Mouse (Mus musculus): ENCODE measurements around the gene Mrs2. TPM values are rescaled to one million over a fixed set of nuclear protein-coding genes. Genes with fewer than 3 reads are reported as not detected.

Mrs2 gene
- polyA plus RNA-seq, 1 experiment from 2014 or later: 27.6 TPM

GRCm38 (mm10) chr13:25024655-25025054 is 4.5 kb upstream of the Mrs2 start:
- Histone ChIP-seq H3K9me3 (replicated peaks) (no peaks in the 10 kb centered on the region), H3K36me3 (no peaks in the 10 kb centered on the region), H3K27ac (ENCODE audit: poor library complexity, severe bottlenecking) (no peak overlapping the region), H3K4me3 (no peak overlapping the region), H3K27me3 (replicated peaks) (no peaks in the 10 kb centered on the region), H3K4me1 (replicated peaks) (0 out of 2 replicates have a peak, but pooled peaks cover 3% of the 10 kb centered on the region), H3K4me2 (no peak overlapping the region), H3K9ac (no peak overlapping the region)
- no peak for ATAC-seq (ENCODE audit: insufficient number of reproducible peaks, low FRiP score)
- 24% methylated on average over 2 of the region's 2 CpGs for WGBS

GRCm38 (mm10) chr13:25023129-25023528 is 3.0 kb upstream of the Mrs2 start:
- no peak overlapping the region for H3K27ac ChIP-seq (ENCODE audit: poor library complexity, severe bottlenecking)
- H3K27me3 ChIP-seq (replicated peaks): no peaks in the 10 kb centered on the region
- no peaks in the 10 kb centered on the region for H3K9me3 ChIP-seq (replicated peaks)
- H3K4me1 ChIP-seq (replicated peaks): peaks cover 16% of the 10 kb centered on the region
- no peak overlapping the region for H3K4me3 ChIP-seq
- WGBS: 68% methylated on average over 3 of the region's 3 CpGs
- no peak overlapping the region for H3K9ac ChIP-seq
- no peak overlapping the region for H3K4me2 ChIP-seq
- no peak for ATAC-seq (ENCODE audit: insufficient number of reproducible peaks, low FRiP score)
- peaks cover 3% of the 10 kb centered on the region; the same call in 1 of the 2 replicates for H3K36me3 ChIP-seq

GRCm38 (mm10) chr13:25022386-25022785 is 2.2 kb upstream of the Mrs2 start:
- no peaks in the 10 kb centered on the region for H3K27me3 ChIP-seq (replicated peaks)
- WGBS: 67% methylated on average over 4 of the region's 4 CpGs
- ATAC-seq (ENCODE audit: insufficient number of reproducible peaks, low FRiP score): no peak

GRCm38 (mm10) chr13:25020540-25020892 is 337 bp upstream of the Mrs2 start:
- peaks cover 11% of the 10 kb centered on the region; the same call in 1 of the 2 replicates for H3K36me3 ChIP-seq
- no peak for ATAC-seq (ENCODE audit: insufficient number of reproducible peaks, low FRiP score)
- peaks cover 18% of the 10 kb centered on the region for H3K4me1 ChIP-seq (replicated peaks)
- H3K27ac ChIP-seq (ENCODE audit: poor library complexity, severe bottlenecking): peak overlapping the region; percentile 65
- peak overlapping the region; percentile 75 for H3K4me2 ChIP-seq
- H3K9ac ChIP-seq: peak overlapping the region; percentile 90
- no peaks in the 10 kb centered on the region for H3K9me3 ChIP-seq (replicated peaks)
- no peaks in the 10 kb centered on the region for H3K27me3 ChIP-seq (replicated peaks)
- 48% methylated on average over 4 of the region's 4 CpGs for WGBS
- peak overlapping the region; percentile 77 for H3K4me3 ChIP-seq

More at GRCm38 (mm10) chr13:25022386-25022785, 2.2 kb upstream of the Mrs2 start:
- H3K4me3 ChIP-seq: no peak overlapping the region
- peaks cover 16% of the 10 kb centered on the region for H3K4me1 ChIP-seq (replicated peaks)
- peaks cover 6% of the 10 kb centered on the region; the same call in 1 of the 2 replicates for H3K36me3 ChIP-seq
- H3K9me3 ChIP-seq (replicated peaks): no peaks in the 10 kb centered on the region
- no peak overlapping the region for H3K4me2 ChIP-seq
- no peak overlapping the region for H3K9ac ChIP-seq
- no peak overlapping the region for H3K27ac ChIP-seq (ENCODE audit: poor library complexity, severe bottlenecking)

- no peak overlapping the region for H3K27ac ChIP-seq (ENCODE audit: poor library complexity, severe bottlenecking)
- H3K36me3 ChIP-seq: peaks cover 11% of the 10 kb centered on the region; the same call in 1 of the 2 replicates
- WGBS: 92% methylated on average over 9 of the region's 9 CpGs
- no peak for ATAC-seq (ENCODE audit: insufficient number of reproducible peaks, low FRiP score)
- H3K9ac ChIP-seq: no peak overlapping the region
- peaks cover 18% of the 10 kb centered on the region for H3K4me1 ChIP-seq (replicated peaks)
- H3K4me3 ChIP-seq: no peak overlapping the region
- peak overlapping the region; percentile 75 for H3K4me2 ChIP-seq
- no peaks in the 10 kb centered on the region for H3K9me3 ChIP-seq (replicated peaks)
- H3K27me3 ChIP-seq (replicated peaks): no peaks in the 10 kb centered on the region
Measured at GRCm38 (mm10) chr13:25018316-25018715, 1.9 kb downstream of the Mrs2 start.

- Histone ChIP-seq H3K4me1 (replicated peaks) (no peaks in the 10 kb centered on the region), H3K27ac (ENCODE audit: poor library complexity, severe bottlenecking) (no peak overlapping the region), H3K9me3 (replicated peaks) (no peaks in the 10 kb centered on the region), H3K27me3 (replicated peaks) (no peaks in the 10 kb centered on the region), H3K4me2 (no peak overlapping the region), H3K4me3 (no peak overlapping the region), H3K36me3 (peaks cover 32% of the 10 kb centered on the region), H3K9ac (no peak overlapping the region)
- ATAC-seq (ENCODE audit: insufficient number of reproducible peaks, low FRiP score): no peak
- WGBS: 86% methylated on average over 6 of the region's 8 CpGs
Measured at GRCm38 (mm10) chr13:25007115-25007514, 13.1 kb downstream of the Mrs2 start.

- H3K36me3 ChIP-seq: peaks cover 64% of the 10 kb centered on the region
- ATAC-seq (ENCODE audit: insufficient number of reproducible peaks, low FRiP score): no peak
Measured at GRCm38 (mm10) chr13:25002965-25003364, 17.2 kb downstream of the Mrs2 start.

GRCm38 (mm10) chr13:24999538-24999937 is 20.6 kb downstream of the Mrs2 start:
- H3K9ac ChIP-seq: no peak overlapping the region
- H3K27me3 ChIP-seq (replicated peaks): no peaks in the 10 kb centered on the region
- H3K36me3 ChIP-seq: peaks cover 81% of the 10 kb centered on the region
- 67% methylated on average over 2 of the region's 2 CpGs for WGBS
- no peak for ATAC-seq (ENCODE audit: insufficient number of reproducible peaks, low FRiP score)
- H3K4me2 ChIP-seq: no peak overlapping the region
- no peaks in the 10 kb centered on the region for H3K9me3 ChIP-seq (replicated peaks)
- no peak overlapping the region for H3K4me3 ChIP-seq
- peaks cover 3% of the 10 kb centered on the region; the same call in 1 of the 2 replicates for H3K4me1 ChIP-seq (replicated peaks)
- H3K27ac ChIP-seq (ENCODE audit: poor library complexity, severe bottlenecking): no peak overlapping the region

More at GRCm38 (mm10) chr13:25002965-25003364, 17.2 kb downstream of the Mrs2 start:
- H3K9me3 ChIP-seq (replicated peaks): no peaks in the 10 kb centered on the region
- H3K4me2 ChIP-seq: no peak overlapping the region
- peaks cover 3% of the 10 kb centered on the region; the same call in 1 of the 2 replicates for H3K4me1 ChIP-seq (replicated peaks)
- no peaks in the 10 kb centered on the region for H3K27me3 ChIP-seq (replicated peaks)
- no peak overlapping the region for H3K27ac ChIP-seq (ENCODE audit: poor library complexity, severe bottlenecking)
- no peak overlapping the region for H3K9ac ChIP-seq
- no peak overlapping the region for H3K4me3 ChIP-seq

GRCm38 (mm10) chr13:24993160-24993559 is 27.0 kb downstream of the Mrs2 start:
- Histone ChIP-seq H3K27me3 (replicated peaks) (no peaks in the 10 kb centered on the region), H3K27ac (ENCODE audit: poor library complexity, severe bottlenecking) (no peak overlapping the region), H3K4me1 (replicated peaks) (no peaks in the 10 kb centered on the region), H3K9ac (no peak overlapping the region), H3K9me3 (replicated peaks) (no peaks in the 10 kb centered on the region), H3K4me3 (no peak overlapping the region), H3K4me2 (no peak overlapping the region), H3K36me3 (peaks cover 80% of the 10 kb centered on the region)
- no peak for ATAC-seq (ENCODE audit: insufficient number of reproducible peaks, low FRiP score)
- 46% methylated on average over 2 of the region's 2 CpGs for WGBS

- ATAC-seq (ENCODE audit: insufficient number of reproducible peaks, low FRiP score): no peak
- no peak overlapping the region for H3K4me3 ChIP-seq
- 80% methylated on average over 6 of the region's 6 CpGs for WGBS
- H3K4me2 ChIP-seq: no peak overlapping the region
- no peak overlapping the region for H3K9ac ChIP-seq
- H3K36me3 ChIP-seq: peaks cover 39% of the 10 kb centered on the region
- H3K9me3 ChIP-seq (replicated peaks): no peaks in the 10 kb centered on the region
- H3K27me3 ChIP-seq (replicated peaks): no peaks in the 10 kb centered on the region
- no peaks in the 10 kb centered on the region for H3K4me1 ChIP-seq (replicated peaks)
- no peak overlapping the region for H3K27ac ChIP-seq (ENCODE audit: poor library complexity, severe bottlenecking)
Measured at GRCm38 (mm10) chr13:24989006-24989405, 31.2 kb downstream of the Mrs2 start.

GRCm38 (mm10) chr13:24988391-24988790 is 31.8 kb downstream of the Mrs2 start:
- ATAC-seq (ENCODE audit: insufficient number of reproducible peaks, low FRiP score): 0 out of 2 replicates have a peak, but pooled peaks have one; percentile 53
- H3K4me1 ChIP-seq (replicated peaks): no peaks in the 10 kb centered on the region
- 36% methylated on average over 7 of the region's 7 CpGs for WGBS
- H3K27me3 ChIP-seq (replicated peaks): no peaks in the 10 kb centered on the region
- no peak overlapping the region for H3K27ac ChIP-seq (ENCODE audit: poor library complexity, severe bottlenecking)
- H3K9ac ChIP-seq: no peak overlapping the region
- no peak overlapping the region for H3K4me2 ChIP-seq
- no peaks in the 10 kb centered on the region for H3K9me3 ChIP-seq (replicated peaks)
- no peak overlapping the region for H3K4me3 ChIP-seq
- H3K36me3 ChIP-seq: peaks cover 33% of the 10 kb centered on the region

GRCm38 (mm10) chr13:24985435-24985834 is 34.7 kb downstream of the Mrs2 start:
- H3K4me1 ChIP-seq (replicated peaks): 0 out of 2 replicates have a peak, but pooled peaks cover 5% of the 10 kb centered on the region
- WGBS: 54% methylated on average over 2 of the region's 2 CpGs
- H3K27ac ChIP-seq (ENCODE audit: poor library complexity, severe bottlenecking): no peak overlapping the region
- no peaks in the 10 kb centered on the region for H3K9me3 ChIP-seq (replicated peaks)
- H3K4me3 ChIP-seq: no peak overlapping the region
- H3K36me3 ChIP-seq: peaks cover 10% of the 10 kb centered on the region
- no peaks in the 10 kb centered on the region for H3K27me3 ChIP-seq (replicated peaks)
- H3K9ac ChIP-seq: no peak overlapping the region
- H3K4me2 ChIP-seq: no peak overlapping the region
- ATAC-seq (ENCODE audit: insufficient number of reproducible peaks, low FRiP score): no peak

All from heart, embryonic 12.5 days (tissue).